Mouse (Mus musculus) neural tube, embryonic 14.5 days (tissue): ENCODE results near the gene 1700029P11Rik. TPM values are rescaled to one million over a fixed set of nuclear protein-coding genes. Genes with fewer than 3 reads are reported as not detected.
A peak's percentile ranks its signal among the peaks of the same experiment; 100 is the strongest.

ENCODE experiments used
- ATAC-seq: fragments of 200-750 bp; cut with Nextera tagmentation; 2 replicates; pipeline ENCODE4 v1.8.0; 2017; ENCODE audit warnings: low read depth, mild to moderate bottlenecking, moderate TSS enrichment, moderate library complexity
- H3K27ac ChIP-seq: fragments of 300-500 bp; sonication (generic); 2 replicates; pipeline ENCODE4 v1.5.1; 2014; ENCODE audit warnings: low read depth, mild to moderate bottlenecking, control low read depth, low read length, moderate library complexity, mixed read lengths
- H3K27me3 ChIP-seq: fragments of 300-500 bp; sonication (generic); 2 replicates; pipeline ENCODE4 v1.6.1; 2014; ENCODE audit warnings: low read length; ENCODE audit not compliant: control insufficient read depth, insufficient read depth
- H3K36me3 ChIP-seq: fragments of 300-500 bp; sonication (generic); 2 replicates; pipeline ENCODE4 v1.6.1; 2014; ENCODE audit warnings: low read length, mixed read lengths; ENCODE audit not compliant: control insufficient read depth, insufficient read depth
- H3K4me1 ChIP-seq: fragments of 300-500 bp; sonication (generic); 2 replicates; pipeline ENCODE4 v1.6.1; 2014; ENCODE audit warnings: low read length; ENCODE audit not compliant: control insufficient read depth, insufficient read depth
- H3K4me2 ChIP-seq: fragments of 300-500 bp; sonication (generic); 2 replicates; pipeline ENCODE4 v1.6.1; 2014; ENCODE audit warnings: mild to moderate bottlenecking, low read depth, low read length, control low read depth
- H3K4me3 ChIP-seq: fragments of 300-500 bp; sonication (generic); 2 replicates; pipeline ENCODE4 v1.5.1; 2014; ENCODE audit warnings: low read depth, low read length, control low read depth, mixed read lengths
- H3K9ac ChIP-seq: fragments of 300-500 bp; sonication (generic); replicated peaks from 2 replicates; pipeline ENCODE4 v1.6.1; 2014; ENCODE audit warnings: low read depth, mild to moderate bottlenecking, control low read depth, low read length, mixed read lengths
- H3K9me3 ChIP-seq: fragments of 300-500 bp; sonication (generic); 2 replicates; pipeline ENCODE4 v1.6.1; 2016; ENCODE audit warnings: low read length; ENCODE audit not compliant: control insufficient read depth
- WGBS: fragments of 180-500 bp; shearing (Covaris S2); extraction: QIAGEN DNeasy Blood & Tissue Kit; methylation state at CpG from one replicate; pipeline ENCODE4 v1.1.7; 2014; 5-methylcytosine and 5-hydroxymethylcytosine counted together
- polyA plus RNA-seq: library from polyadenylated mRNA; unstranded; fragments of >200 nt; fragmentation: Nextera tagmentation; extraction: Ambion mirVana; gene quantifications from 2 replicates; pipeline ENCODE4 v1.2.1, GENCODE M21; 2014

The 1700029P11Rik gene
- not detected in 2 replicates for polyA plus RNA-seq

GRCm38 (mm10) chr15:81980321-81980720 is at the start of gene 1700029P11Rik:
Gene 1700029P11Rik (plus strand): TSS chr15:81980540.
- no peak within 1 kb of the TSS for H3K4me3 ChIP-seq
- WGBS, result 95% methylated on average over 23 of the region's 23 CpGs
- no peak within 1 kb of the TSS for H3K4me2 ChIP-seq
- no peak for ATAC-seq
- H3K27ac ChIP-seq, result no peak within 1 kb of the TSS
- H3K4me1 ChIP-seq, result no peaks in the 10 kb centered on the region
- no peaks in the 10 kb centered on the region for H3K36me3 ChIP-seq
- H3K9me3 ChIP-seq, result no peaks in the 10 kb centered on the region
- H3K9ac ChIP-seq, result no peak within 1 kb of the TSS
- no peaks in the 10 kb centered on the region for H3K27me3 ChIP-seq

GRCm38 (mm10) chr15:81932951-81933470 is 47.3 kb upstream of the 1700029P11Rik start:
- Histone ChIP-seq H3K4me3 (no peak overlapping the region), H3K27me3 (no peaks in the 10 kb centered on the region), H3K9me3 (no peaks in the 10 kb centered on the region), H3K4me2 (no peak overlapping the region), H3K27ac (no peak overlapping the region), H3K9ac (peak overlapping the region; percentile 17; the same call in 1 of the 2 replicates), H3K36me3 (no peaks in the 10 kb centered on the region), H3K4me1 (peaks cover 12% of the 10 kb centered on the region)
- 29% methylated on average over 12 of the region's 12 CpGs for WGBS
- ATAC-seq, result no peak

- Histone ChIP-seq H3K36me3 (no peaks in the 10 kb centered on the region), H3K4me2 (no peak overlapping the region), H3K27me3 (no peaks in the 10 kb centered on the region), H3K9me3 (no peaks in the 10 kb centered on the region), H3K27ac (no peak overlapping the region), H3K4me3 (no peak overlapping the region), H3K4me1 (peaks cover 21% of the 10 kb centered on the region), H3K9ac (no peak overlapping the region)
- 72% methylated on average over 1 of the region's 1 CpGs for WGBS
- no peak for ATAC-seq
These were observed 46.4 kb upstream of the 1700029P11Rik start for GRCm38 (mm10) chr15:81933986-81934385.

- Histone ChIP-seq H3K4me3 (peak overlapping the region; percentile 58), H3K9ac (peak overlapping the region; percentile 75; the same call in 1 of the 2 replicates), H3K4me1 (peaks cover 22% of the 10 kb centered on the region), H3K36me3 (peaks cover 3% of the 10 kb centered on the region; the same call in 1 of the 2 replicates), H3K9me3 (no peaks in the 10 kb centered on the region), H3K27me3 (no peaks in the 10 kb centered on the region), H3K27ac (peak overlapping the region; percentile 92), H3K4me2 (peak overlapping the region; percentile 65)
- ATAC-seq, result peak; percentile 19; the same call in 1 of the 2 replicates
- 56% methylated on average over 7 of the region's 7 CpGs for WGBS
These were observed 44.3 kb upstream of the 1700029P11Rik start for GRCm38 (mm10) chr15:81935869-81936637.

- ATAC-seq, result peak; percentile 80
- 3% methylated on average over 12 of the region's 12 CpGs for WGBS
These were observed 43.7 kb upstream of the 1700029P11Rik start, which contains the start of gene Csdc2 for GRCm38 (mm10) chr15:81936679-81937078. Gene Csdc2 (plus strand): TSS chr15:81936759.

GRCm38 (mm10) chr15:81937098-81937972 is 43.0 kb upstream of the 1700029P11Rik start:
- Histone ChIP-seq H3K36me3 (peaks cover 3% of the 10 kb centered on the region; the same call in 1 of the 2 replicates), H3K4me3 (peak overlapping the region; percentile 58), H3K27ac (peak overlapping the region; percentile 92), H3K27me3 (no peaks in the 10 kb centered on the region), H3K9me3 (no peaks in the 10 kb centered on the region), H3K4me2 (peak overlapping the region; percentile 65), H3K9ac (peak overlapping the region; percentile 75), H3K4me1 (peaks cover 22% of the 10 kb centered on the region)
- peak; percentile 36 for ATAC-seq
- 4% methylated on average over 19 of the region's 19 CpGs for WGBS

More at GRCm38 (mm10) chr15:81936679-81937078, 43.7 kb upstream of the 1700029P11Rik start, which contains the start of gene Csdc2:
- H3K27ac ChIP-seq, result peak within 1 kb of the TSS; percentile 92
- H3K36me3 ChIP-seq, result peaks cover 3% of the 10 kb centered on the region; the same call in 1 of the 2 replicates
- H3K4me2 ChIP-seq, result peak within 1 kb of the TSS; percentile 65
- peak within 1 kb of the TSS; percentile 58 for H3K4me3 ChIP-seq
- no peaks in the 10 kb centered on the region for H3K9me3 ChIP-seq
- H3K9ac ChIP-seq, result peak within 1 kb of the TSS; percentile 75
- no peaks in the 10 kb centered on the region for H3K27me3 ChIP-seq
- peaks cover 22% of the 10 kb centered on the region for H3K4me1 ChIP-seq

- H3K4me1 ChIP-seq, result peaks cover 21% of the 10 kb centered on the region
These were observed 42.1 kb upstream of the 1700029P11Rik start for GRCm38 (mm10) chr15:81938246-81938645.

GRCm38 (mm10) chr15:81939157-81939715 is 41.1 kb upstream of the 1700029P11Rik start:
- Histone ChIP-seq H3K27me3 (no peaks in the 10 kb centered on the region), H3K4me2 (no peak overlapping the region; the same call in 1 of the 2 replicates), H3K4me3 (no peak overlapping the region), H3K9me3 (no peaks in the 10 kb centered on the region), H3K4me1 (peaks cover 20% of the 10 kb centered on the region), H3K36me3 (peaks cover 3% of the 10 kb centered on the region; the same call in 1 of the 2 replicates), H3K27ac (no peak overlapping the region), H3K9ac (no peak overlapping the region)
- WGBS, result 89% methylated on average over 10 of the region's 10 CpGs
- no peak for ATAC-seq

More at GRCm38 (mm10) chr15:81938246-81938645, 42.1 kb upstream of the 1700029P11Rik start:
- Histone ChIP-seq H3K36me3 (peaks cover 3% of the 10 kb centered on the region; the same call in 1 of the 2 replicates), H3K27me3 (no peaks in the 10 kb centered on the region), H3K9ac (peak overlapping the region; percentile 75), H3K4me2 (peak overlapping the region; percentile 65), H3K4me3 (peak overlapping the region; percentile 58), H3K9me3 (no peaks in the 10 kb centered on the region), H3K27ac (peak overlapping the region; percentile 92)
- WGBS, result 24% methylated on average over 2 of the region's 2 CpGs
- ATAC-seq, result peak; percentile 51; the same call in 1 of the 2 replicates
